Mouse (Mus musculus): ENCODE results near the gene Arpp21. TPM values are rescaled to one million over a fixed set of nuclear protein-coding genes. Genes with fewer than 3 reads are reported as not detected.

Gene Arpp21
- 10 to 100 TPM in 1 of 2 experiments, 1 to 10 TPM in 1; 9.5 to 25.4 TPM for total RNA-seq (2021)
- long read RNA-seq, experiment 1, partial matches to known transcripts, result 4 of 22 reads
- long read RNA-seq, experiment 1, other reads (novel, unspliced or antisense), result 12 of 22 reads
- long read RNA-seq, experiment 2, partial matches to known transcripts, result 0 of 9 reads
- long read RNA-seq, experiment 2, other reads (novel, unspliced or antisense), result 8 of 9 reads

DNA sequence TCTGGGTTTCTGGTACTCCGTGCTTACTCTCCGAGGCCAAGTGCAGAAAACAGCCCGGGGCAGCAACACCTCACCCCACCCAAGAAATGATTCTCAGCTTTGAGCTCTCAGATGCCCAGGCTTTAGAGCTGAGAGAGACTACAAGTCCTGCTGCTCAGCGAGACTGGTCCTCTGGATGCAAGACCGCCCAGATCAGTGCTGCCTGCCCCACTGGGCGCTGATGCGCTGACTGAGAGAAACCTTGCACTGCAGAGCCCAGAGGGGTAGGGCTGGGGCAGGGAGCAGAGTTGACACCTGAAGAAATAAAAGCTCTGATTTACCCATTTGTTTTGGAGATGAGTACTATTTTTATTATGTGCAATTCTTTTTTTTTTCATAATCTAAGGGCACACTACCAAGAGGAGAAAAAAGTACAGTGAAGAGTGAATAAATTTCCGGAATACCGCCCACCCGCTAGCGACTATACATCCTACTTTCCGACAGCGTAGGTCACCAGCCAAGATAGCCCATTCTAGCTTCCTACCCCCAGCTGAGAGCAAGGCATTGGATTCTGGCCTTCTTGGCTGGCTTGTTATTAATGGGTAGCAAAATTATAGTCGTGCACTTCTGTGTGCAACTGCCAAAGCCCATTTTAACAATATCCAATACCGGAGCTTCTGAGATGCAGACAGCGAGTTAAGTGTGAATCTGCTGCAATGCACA is at the start of gene Arpp21:
Arpp21 (minus strand) TSS at position 243 of the 702 bp plus-strand sequence.
- Histone ChIP-seq H3K4me3 (peak within 1 kb of the TSS; percentile 73), H3K27ac (peak within 1 kb of the TSS; percentile 69)
- DNase-seq, result no peak
- intact Hi-C loops (cut with DNase I), result no loop called here
- TF ChIP-seq CTCF (IDR thresholded peaks at IDR 0.05), result no peak

DNA sequence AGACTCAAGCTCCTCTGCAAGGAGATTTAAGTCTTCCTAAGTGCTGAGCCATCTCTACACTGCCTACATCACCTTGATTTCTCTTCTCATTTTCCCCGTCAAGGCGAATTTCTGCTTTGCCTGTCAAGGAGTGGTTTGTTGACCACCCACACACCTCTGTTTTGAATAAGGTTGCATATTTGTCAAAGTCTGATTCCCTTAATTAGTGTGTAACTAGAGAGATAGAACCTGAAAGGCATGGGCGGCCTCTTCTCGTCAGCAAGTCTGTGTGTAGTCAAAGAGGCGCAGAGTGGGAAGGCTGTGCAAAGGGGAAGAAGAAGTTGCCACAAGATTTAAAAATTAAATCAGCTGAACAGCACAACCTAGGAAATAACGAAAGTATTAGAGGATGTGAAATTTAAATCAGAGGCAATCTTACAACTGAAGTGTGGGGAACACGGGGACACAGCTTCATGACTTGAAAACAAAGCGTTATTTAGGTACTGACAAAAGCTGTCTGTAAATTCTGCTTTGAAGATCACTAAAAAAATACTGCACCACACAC is 36.8 kb upstream of the Arpp21 start:
- DNase-seq, result no peak
- intact Hi-C loops (cut with DNase I), result no loop called here
- TF ChIP-seq CTCF (IDR thresholded peaks at IDR 0.05), result no peak
- no peak overlapping the region for H3K4me3 ChIP-seq
- H3K27ac ChIP-seq, result no peak overlapping the region

DNA sequence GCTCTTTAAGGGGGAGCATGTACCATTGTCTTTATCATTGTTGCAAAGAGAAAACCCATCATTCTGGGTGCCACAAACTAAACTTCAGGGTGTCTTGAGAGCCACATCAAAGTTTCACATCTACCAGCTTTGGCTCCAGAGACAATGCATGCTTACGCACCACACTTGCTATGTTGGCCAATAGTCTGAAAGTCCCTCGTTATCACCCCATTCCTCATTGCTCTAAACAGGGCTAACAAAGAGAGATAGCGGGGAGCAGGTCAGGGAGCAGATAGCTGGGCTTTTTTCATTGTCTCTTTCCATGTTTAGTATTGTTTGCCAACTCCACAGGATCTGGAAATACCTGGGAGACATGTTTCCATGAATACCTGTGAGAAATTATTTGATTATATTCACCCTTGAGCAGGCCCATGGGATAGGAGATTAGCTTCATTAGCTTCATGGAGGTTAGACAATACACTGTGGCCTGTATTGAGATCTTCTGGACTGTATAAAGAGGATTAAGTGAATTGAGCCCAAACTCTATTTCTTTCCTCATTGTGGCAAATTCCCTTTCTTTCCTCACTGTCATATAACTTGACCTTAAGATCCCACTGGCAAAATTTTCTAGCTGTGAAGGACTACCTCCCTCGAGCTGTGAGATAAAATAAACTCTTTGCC is 29.4 kb upstream of the Arpp21 start:
- no peak for DNase-seq
- intact Hi-C loops (cut with DNase I), result no loop called here
- H3K4me3 ChIP-seq, result no peak overlapping the region
- TF ChIP-seq CTCF (IDR thresholded peaks at IDR 0.05), result no peak
- H3K27ac ChIP-seq, result no peak overlapping the region

DNA sequence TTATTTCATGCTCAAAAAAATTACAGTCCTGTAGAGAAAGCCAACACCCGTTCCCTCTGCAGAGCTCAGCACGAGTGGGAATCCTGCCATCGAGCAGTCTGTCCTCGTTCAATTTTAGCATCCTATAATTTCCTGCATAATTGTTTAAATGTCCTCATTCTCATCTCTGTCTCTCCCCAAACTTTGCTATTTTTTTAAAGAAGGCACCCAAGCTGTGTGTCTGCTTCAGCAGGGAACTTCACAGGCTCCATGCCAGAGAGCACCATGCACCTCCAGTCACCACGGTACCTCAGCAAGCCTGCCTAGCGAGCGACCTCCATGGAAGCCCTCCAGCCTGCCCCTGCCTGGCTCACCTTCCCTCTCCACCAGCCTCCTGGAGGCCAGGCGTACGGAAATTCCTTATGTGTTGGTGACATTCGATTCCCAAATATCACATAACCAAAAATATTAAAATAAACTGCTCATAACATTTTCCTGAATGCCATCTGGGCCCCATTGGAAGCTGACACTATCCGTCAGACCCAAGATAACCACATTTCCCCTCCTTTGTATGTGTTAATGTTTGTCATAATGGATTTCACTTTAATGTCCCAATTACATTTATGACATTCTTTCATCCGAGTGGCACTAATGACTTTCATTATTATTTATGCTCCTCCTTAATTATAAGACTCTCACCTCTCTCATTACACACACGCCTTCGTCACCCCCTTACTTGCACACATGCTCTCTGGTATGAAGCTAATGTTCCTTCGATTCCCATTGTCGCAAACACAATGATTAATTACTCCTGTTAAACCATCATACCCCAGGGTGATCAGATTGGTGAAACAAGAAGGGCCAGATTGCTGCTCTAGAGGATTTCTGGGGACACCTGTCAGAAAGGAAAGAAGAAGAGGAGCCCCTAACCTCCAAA is 26.5 kb upstream of the Arpp21 start:
- DNase-seq, result no peak
- Histone ChIP-seq H3K27ac (no peak overlapping the region), H3K4me3 (no peak overlapping the region)
- no peak for TF ChIP-seq CTCF (IDR thresholded peaks at IDR 0.05)
- intact Hi-C loops (cut with DNase I), result no loop called here

DNA sequence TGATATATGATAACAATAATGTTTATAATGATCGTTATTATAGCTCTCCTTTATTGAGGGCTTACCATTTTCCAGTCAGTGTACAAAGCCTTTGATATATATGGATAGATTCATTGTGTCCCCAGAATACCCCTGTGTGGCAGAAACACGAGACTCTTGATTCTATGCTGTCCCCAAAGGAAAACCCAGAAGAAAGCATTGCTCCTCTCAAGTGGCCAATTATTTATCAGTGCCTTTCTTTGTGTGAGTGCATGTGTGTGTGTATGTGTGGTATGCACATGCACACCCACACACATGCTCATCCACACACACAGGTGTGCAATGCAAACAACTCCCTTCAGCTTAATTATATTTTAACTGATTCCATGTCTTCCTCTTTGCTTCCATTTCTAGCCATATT is 25.8 kb upstream of the Arpp21 start:
- H3K27ac ChIP-seq, result no peak overlapping the region
- intact Hi-C loops (cut with DNase I), result no loop called here
- no peak for TF ChIP-seq CTCF (IDR thresholded peaks at IDR 0.05)
- no peak overlapping the region for H3K4me3 ChIP-seq
- DNase-seq, result no peak

DNA sequence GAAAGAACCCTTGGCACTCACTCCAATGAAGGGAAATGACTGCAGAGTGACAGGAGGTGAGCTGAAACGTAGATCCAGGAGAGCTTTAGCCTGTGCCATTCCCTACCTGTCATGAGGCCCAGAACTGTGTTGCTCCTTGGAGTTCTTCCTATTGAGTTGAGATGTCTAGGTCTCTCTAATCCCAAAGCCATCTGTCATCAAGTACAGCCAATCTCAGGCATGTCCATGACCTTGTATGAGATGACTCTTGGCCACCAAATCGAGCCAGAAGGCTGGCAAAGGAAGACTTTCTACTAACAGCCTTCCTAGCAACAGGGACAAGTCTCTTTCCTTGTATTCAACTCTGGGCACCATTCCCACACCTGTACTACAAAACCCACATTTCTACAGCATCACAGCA is 25.0 kb upstream of the Arpp21 start:
- no peak for TF ChIP-seq CTCF (IDR thresholded peaks at IDR 0.05)
- intact Hi-C loops (cut with DNase I), result no loop called here
- H3K27ac ChIP-seq, result no peak overlapping the region
- no peak for DNase-seq
- H3K4me3 ChIP-seq, result no peak overlapping the region

DNA sequence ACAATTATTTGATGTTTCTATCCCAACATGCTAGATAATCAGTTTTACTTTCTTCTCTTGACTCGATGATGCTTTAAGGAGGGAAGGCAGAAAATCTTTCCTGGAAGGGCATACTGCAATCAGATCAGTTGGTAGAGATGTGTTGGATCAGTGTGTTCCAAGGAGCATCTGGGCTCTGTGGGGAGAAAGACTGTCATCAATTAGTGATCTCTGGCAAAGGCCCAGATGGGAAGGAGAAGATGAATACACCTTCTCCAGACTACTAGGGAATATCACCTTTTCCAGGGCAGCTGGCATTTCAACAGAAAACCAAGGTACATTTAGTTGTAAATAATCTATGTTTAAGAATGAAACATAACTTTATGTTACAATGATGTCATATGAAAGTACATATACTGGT is 22.8 kb upstream of the Arpp21 start:
- intact Hi-C loops (cut with DNase I), result no loop called here
- no peak for DNase-seq
- Histone ChIP-seq H3K27ac (no peak overlapping the region), H3K4me3 (no peak overlapping the region)
- no peak for TF ChIP-seq CTCF (IDR thresholded peaks at IDR 0.05)

DNA sequence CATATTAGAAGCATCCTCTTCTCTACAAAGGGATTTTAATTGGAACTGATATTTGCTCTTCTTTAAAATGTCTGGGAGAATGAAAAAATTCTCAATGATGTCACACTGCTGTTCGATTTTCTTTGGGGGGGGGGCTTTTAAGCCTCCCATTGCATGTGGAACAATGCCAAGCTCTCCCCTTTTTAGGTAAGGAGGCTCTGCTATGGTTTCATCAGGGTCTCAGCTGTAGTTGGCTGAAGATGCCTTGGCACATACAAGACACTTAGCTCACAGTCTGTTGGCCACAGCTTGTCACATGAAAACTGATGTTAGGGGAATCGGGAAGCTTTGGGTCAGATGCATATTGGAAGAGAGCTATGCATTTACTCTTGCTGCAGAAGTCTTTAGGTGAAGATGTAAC is 20.2 kb upstream of the Arpp21 start:
- intact Hi-C loops (cut with DNase I), result no loop called here
- no peak for TF ChIP-seq CTCF (IDR thresholded peaks at IDR 0.05)
- no peak for DNase-seq
- H3K4me3 ChIP-seq, result no peak overlapping the region
- no peak overlapping the region for H3K27ac ChIP-seq

DNA sequence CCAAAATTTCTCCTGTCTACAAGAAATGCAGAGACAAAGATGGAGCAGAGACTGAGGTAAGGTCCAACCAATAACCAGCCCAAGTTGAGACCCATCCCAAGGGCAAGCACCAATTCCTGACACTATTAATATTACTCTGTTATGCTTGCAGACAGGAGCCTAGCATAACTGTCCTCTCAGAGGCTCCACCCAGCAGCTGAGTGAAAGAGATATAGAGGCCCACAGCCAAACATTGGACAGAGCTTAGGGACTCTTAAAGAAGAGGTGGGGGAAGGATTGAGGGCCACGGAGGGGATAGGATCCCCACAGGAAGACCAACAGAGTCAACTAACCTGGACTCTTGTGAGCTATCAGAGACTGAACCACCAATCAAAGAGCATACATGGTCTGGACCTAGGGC is 18.0 kb upstream of the Arpp21 start:
- H3K4me3 ChIP-seq, result no peak overlapping the region
- no peak for DNase-seq
- TF ChIP-seq CTCF (IDR thresholded peaks at IDR 0.05), result no peak
- no peak overlapping the region for H3K27ac ChIP-seq
- intact Hi-C loops (cut with DNase I), result no loop called here

DNA sequence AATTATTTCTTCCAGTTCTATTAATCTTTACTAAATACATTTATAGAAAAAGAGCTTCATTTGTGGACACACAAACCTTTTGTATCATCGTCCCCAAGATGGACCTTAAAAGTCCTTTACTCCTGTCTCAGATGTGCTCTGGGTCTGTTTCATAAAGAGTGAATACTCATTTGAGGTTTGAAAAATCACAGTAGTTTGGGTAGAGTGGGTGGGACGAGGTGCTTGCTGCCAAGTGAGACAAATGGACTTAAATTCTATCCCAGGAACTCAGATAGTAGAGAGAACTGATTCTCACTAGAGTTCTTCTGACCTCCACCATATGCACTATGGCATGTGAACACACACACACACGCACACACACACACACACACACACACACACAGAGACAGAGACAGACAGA is 16.1 kb upstream of the Arpp21 start:
- intact Hi-C loops (cut with DNase I), result no loop called here
- no peak overlapping the region for H3K4me3 ChIP-seq
- no peak overlapping the region for H3K27ac ChIP-seq
- no peak for TF ChIP-seq CTCF (IDR thresholded peaks at IDR 0.05)
- no peak for DNase-seq

DNA sequence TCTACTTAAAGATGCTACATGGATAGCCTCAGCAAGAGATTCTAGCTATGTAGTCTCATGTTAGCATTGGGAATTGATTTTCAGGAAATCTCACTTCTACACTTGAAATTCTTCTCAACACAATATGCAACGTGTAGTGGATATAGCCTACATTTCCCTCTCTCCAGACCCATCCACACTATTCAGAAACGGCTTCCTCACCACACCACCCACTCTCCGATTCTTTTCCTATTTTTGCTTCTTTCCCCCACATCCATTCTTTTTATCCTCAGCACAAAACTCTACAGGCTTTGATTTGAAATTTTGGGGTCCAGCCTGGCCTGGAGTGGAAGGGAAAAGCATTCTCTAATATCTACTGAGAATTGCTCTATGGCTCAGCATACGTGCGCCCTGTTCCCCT is 15.6 kb upstream of the Arpp21 start:
- no peak overlapping the region for H3K4me3 ChIP-seq
- DNase-seq, result no peak
- no peak for TF ChIP-seq CTCF (IDR thresholded peaks at IDR 0.05)
- intact Hi-C loops (cut with DNase I), result no loop called here
- no peak overlapping the region for H3K27ac ChIP-seq

DNA sequence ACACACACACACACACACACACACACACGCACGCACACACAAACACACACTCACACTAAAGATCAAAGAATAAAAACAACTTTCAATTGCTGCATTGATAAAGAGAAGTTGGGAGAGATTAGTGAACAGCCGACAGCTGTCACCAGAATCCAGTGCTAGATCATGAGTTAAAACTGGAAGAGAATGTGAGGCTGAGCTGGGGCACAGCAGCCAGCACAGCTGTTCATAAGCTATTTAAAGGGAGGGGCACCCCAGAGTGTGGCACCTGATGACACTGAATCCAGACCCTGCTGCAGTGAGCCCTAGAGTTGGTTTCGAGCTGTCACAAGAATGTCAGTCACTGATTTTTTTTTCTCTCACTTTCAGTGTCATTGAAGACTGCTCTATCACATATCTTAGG is 14.0 kb upstream of the Arpp21 start:
- no peak overlapping the region for H3K4me3 ChIP-seq
- peak; percentile 22 for DNase-seq
- intact Hi-C loops (cut with DNase I), result no loop called here
- H3K27ac ChIP-seq, result no peak overlapping the region
- TF ChIP-seq CTCF (IDR thresholded peaks at IDR 0.05), result no peak
